Mouse (Mus musculus) monocyte, adult 59 days (primary cell): ENCODE data around the gene Zfp984. TPM values are rescaled to one million over a fixed set of nuclear protein-coding genes. Genes with fewer than 3 reads are reported as not detected.

Experiments
- total RNA-seq, 2 experiments: library from RNA; stranded (reverse); gene quantifications; one replicate each; pipeline ENCODE4 v1.2.4; 2023

Gene Zfp984
- 10 to 100 TPM; 11.4 to 14.7 TPM for total RNA-seq

GRCm38 (mm10) chr4:147809292-147809965, at the start of gene Zfp984:
Gene Zfp984 (minus strand): TSS chr4:147809788.

GRCm38 (mm10) chr4:147847614-147848583, 38.3 kb upstream of the Zfp984 start, which contains the start of gene Zfp933:
Gene Zfp933 (minus strand): TSS chr4:147848366.

Other genes starting within 250 kb of the Zfp984 start
- not detected for gene Zfp979, start 167.3 kb downstream of the Zfp984 start, total RNA-seq
- not detected for gene Zfp534, start 107.2 kb downstream of the Zfp984 start, total RNA-seq
- 1 to 10 TPM; 2.9 to 3.2 TPM for gene Zfp933, start 38.6 kb upstream of the Zfp984 start, total RNA-seq
- 10 to 100 TPM; 28.4 to 30.4 TPM for gene Miip, start 59.0 kb upstream of the Zfp984 start, total RNA-seq
- gene Fv1, start 59.2 kb upstream of the Zfp984 start, total RNA-seq, result 1 to 10 TPM; 6.6 to 6.7 TPM
- gene Mfn2, start 94.9 kb upstream of the Zfp984 start, total RNA-seq, result 10 to 100 TPM; 35.3 to 37.7 TPM
- 10 to 100 TPM; 32.7 to 34.8 TPM for gene Plod1, start 127.0 kb upstream of the Zfp984 start, total RNA-seq
- 10 to 100 TPM; 57.4 to 67.8 TPM for gene 2510039O18Rik, start 131.1 kb upstream of the Zfp984 start, total RNA-seq
- not detected for gene Nppb, start 176.0 kb upstream of the Zfp984 start, total RNA-seq
- not detected for gene Nppa, start 190.9 kb upstream of the Zfp984 start, total RNA-seq
- 10 to 100 TPM; 19.1 to 27.4 TPM for gene Clcn6, start 229.0 kb upstream of the Zfp984 start, total RNA-seq
- gene Mthfr, start 229.3 kb upstream of the Zfp984 start, total RNA-seq, result 10 to 100 TPM; 30.7 to 33.8 TPM